In genomic region chr7:45045741-45046140, GRCm38 (mm10) we compare ENCODE assay signal across 25 mouse cellular contexts. TPM values are rescaled to one million over a fixed set of nuclear protein-coding genes. Genes with fewer than 3 reads are reported as not detected.
DNase-seq lines count a peak whose midpoint lies in the region; ATAC-seq lines count a peak whose summit lies in the region.
"Had no signal": no experiment of that assay in that cellular context is flagged by ENCODE, and none has a peak within 500 bp of the region (broad histone marks: within the 10 kb centered on the region; RNA-seq: fewer than 3 reads in every experiment).

No protein-coding gene starts in this region.

- H3K9ac ChIP-seq in forebrain, embryonic 16.5 days (replicated peaks; ENCODE audit: low read depth, low read length): no peak overlapping the region
- no peak overlapping the region for H3K9ac ChIP-seq in hindbrain, embryonic 14.5 days
- H3K9ac ChIP-seq: embryonic facial prominence, embryonic 12.5 days; embryonic facial prominence, embryonic 15.5 days; forebrain, embryonic 12.5 days; forebrain, embryonic 15.5 days; heart, embryonic 12.5 days; heart, embryonic 15.5 days; hindbrain, embryonic 15.5 days had no signal

- 96% methylated on average over 22 of the region's 22 CpGs for WGBS in forebrain, embryonic 10.5 days
- WGBS in forebrain, embryonic 16.5 days: 91% methylated on average over 22 of the region's 22 CpGs
- WGBS in hindbrain, embryonic 10.5 days: 94% methylated on average over 22 of the region's 22 CpGs
- WGBS in hindbrain, embryonic 14.5 days: 92% methylated on average over 22 of the region's 22 CpGs
- 92% methylated on average over 22 of the region's 22 CpGs for WGBS in embryonic facial prominence, embryonic 10.5 days

- H3K4me3 ChIP-seq in forebrain, embryonic 10.5 days: peak overlapping the region; percentile 13
- H3K4me3 ChIP-seq in forebrain, embryonic 16.5 days (replicated peaks; ENCODE audit: low read length): no peak overlapping the region
- H3K4me3 ChIP-seq in hindbrain, embryonic 10.5 days: no peak overlapping the region
- no peak overlapping the region for H3K4me3 ChIP-seq in hindbrain, embryonic 14.5 days (replicated peaks; ENCODE audit: low read length)
- peak overlapping the region; percentile 25; the same call in 1 of the 2 replicates for H3K4me3 ChIP-seq in embryonic facial prominence, embryonic 10.5 days
- H3K4me3 ChIP-seq: embryonic facial prominence, embryonic 12.5 days; embryonic facial prominence, embryonic 15.5 days; forebrain, embryonic 12.5 days; forebrain, embryonic 15.5 days; gastrocnemius, adult 2 months; heart, embryonic 12.5 days; heart, embryonic 15.5 days; hindbrain, embryonic 15.5 days had no signal

- peaks cover 16% of the 10 kb centered on the region for H3K4me1 ChIP-seq in forebrain, embryonic 10.5 days
- peaks cover 6% of the 10 kb centered on the region for H3K4me1 ChIP-seq in forebrain, embryonic 16.5 days (replicated peaks; ENCODE audit: control insufficient read depth, insufficient read depth, low read length)
- H3K4me1 ChIP-seq in hindbrain, embryonic 10.5 days (replicated peaks): peaks cover 21% of the 10 kb centered on the region
- peaks cover 5% of the 10 kb centered on the region for H3K4me1 ChIP-seq in hindbrain, embryonic 14.5 days (replicated peaks; ENCODE audit: control insufficient read depth, insufficient read depth, low read length)
- peaks cover 27% of the 10 kb centered on the region for H3K4me1 ChIP-seq in embryonic facial prominence, embryonic 10.5 days

- H3K27me3 ChIP-seq in forebrain, embryonic 10.5 days (ENCODE audit: poor library complexity, severe bottlenecking): no peaks in the 10 kb centered on the region
- H3K27me3 ChIP-seq in forebrain, embryonic 16.5 days (replicated peaks; ENCODE audit: control insufficient read depth, insufficient read depth, low read length): no peaks in the 10 kb centered on the region
- H3K27me3 ChIP-seq in hindbrain, embryonic 10.5 days (ENCODE audit: insufficient read depth, poor library complexity, severe bottlenecking): no peaks in the 10 kb centered on the region
- no peaks in the 10 kb centered on the region for H3K27me3 ChIP-seq in hindbrain, embryonic 14.5 days (ENCODE audit: control insufficient read depth, insufficient read depth, low read length)
- H3K27me3 ChIP-seq in embryonic facial prominence, embryonic 10.5 days (replicated peaks; ENCODE audit: low read depth, poor library complexity, severe bottlenecking): no peaks in the 10 kb centered on the region
- H3K27me3 ChIP-seq: embryonic facial prominence, embryonic 12.5 days; embryonic facial prominence, embryonic 15.5 days; forebrain, embryonic 12.5 days; forebrain, embryonic 15.5 days; heart, embryonic 12.5 days; heart, embryonic 15.5 days; hindbrain, embryonic 15.5 days had no signal

- no peak overlapping the region for H3K4me2 ChIP-seq in forebrain, embryonic 16.5 days (ENCODE audit: low read length)
- H3K4me2 ChIP-seq in hindbrain, embryonic 14.5 days (replicated peaks): no peak overlapping the region
- H3K4me2 ChIP-seq: embryonic facial prominence, embryonic 12.5 days; embryonic facial prominence, embryonic 15.5 days; forebrain, embryonic 12.5 days; forebrain, embryonic 15.5 days; heart, embryonic 12.5 days; heart, embryonic 15.5 days; hindbrain, embryonic 15.5 days had no signal

- no peak for ATAC-seq in forebrain, embryonic 16.5 days
- ATAC-seq in hindbrain, embryonic 14.5 days (ENCODE audit: low FRiP score): no peak
- ATAC-seq: activated CD4-positive, CD25-positive, alpha-beta regulatory T cell, adult 4 months; CD4-positive, CD25-positive, alpha-beta regulatory T cell, adult 4 months; forebrain, embryonic 15.5 days; intestine, postnatal 0 days had no signal

- DNase-seq in forebrain, embryonic 10.5 days (ENCODE audit: extremely low spot score, low spot score): no peak
- no peak for DNase-seq in hindbrain, embryonic 10.5 days (ENCODE audit: low spot score)
- DNase-seq in hindbrain, embryonic 14.5 days (ENCODE audit: low spot score): no peak
- no peak for DNase-seq in embryonic facial prominence, embryonic 10.5 days (ENCODE audit: low spot score)
- no peak for DNase-seq in lung, postnatal 25 days (ENCODE audit: low spot score)
- DNase-seq: adrenal gland, postnatal 14 days; cerebellum, adult 11-12 months; cerebellum, adult 8-10 months; cerebellum, postnatal 14 days; gastrocnemius, adult 2 months; gastrocnemius, postnatal 14 days; heart, postnatal 10 days; heart, postnatal 36 days; kidney, adult 2 months had no signal

- no peak overlapping the region for H3K27ac ChIP-seq in forebrain, embryonic 10.5 days
- no peak overlapping the region for H3K27ac ChIP-seq in forebrain, embryonic 16.5 days (ENCODE audit: low read length)
- peak overlapping the region; percentile 53; the same call in 1 of the 2 replicates for H3K27ac ChIP-seq in hindbrain, embryonic 10.5 days
- no peak overlapping the region for H3K27ac ChIP-seq in hindbrain, embryonic 14.5 days
- H3K27ac ChIP-seq in embryonic facial prominence, embryonic 10.5 days (replicated peaks): no peak overlapping the region
- H3K27ac ChIP-seq: embryonic facial prominence, embryonic 12.5 days; embryonic facial prominence, embryonic 15.5 days; forebrain, embryonic 12.5 days; forebrain, embryonic 15.5 days; gastrocnemius, adult 2 months; heart, embryonic 15.5 days; hindbrain, embryonic 15.5 days had no signal

- H3K9me3 ChIP-seq in forebrain, embryonic 10.5 days: no peaks in the 10 kb centered on the region
- no peaks in the 10 kb centered on the region for H3K9me3 ChIP-seq in forebrain, embryonic 16.5 days (ENCODE audit: control insufficient read depth, low read length)
- no peaks in the 10 kb centered on the region for H3K9me3 ChIP-seq in hindbrain, embryonic 10.5 days
- no peaks in the 10 kb centered on the region for H3K9me3 ChIP-seq in hindbrain, embryonic 14.5 days (ENCODE audit: control insufficient read depth, low read length)
- H3K9me3 ChIP-seq in embryonic facial prominence, embryonic 10.5 days: no peaks in the 10 kb centered on the region
- H3K9me3 ChIP-seq: embryonic facial prominence, embryonic 12.5 days; embryonic facial prominence, embryonic 15.5 days; forebrain, embryonic 12.5 days; forebrain, embryonic 15.5 days; heart, embryonic 12.5 days; heart, embryonic 15.5 days; hindbrain, embryonic 15.5 days had no signal

- H3K36me3 ChIP-seq in forebrain, embryonic 10.5 days (replicated peaks): peaks cover 100% of the 10 kb centered on the region
- H3K36me3 ChIP-seq in forebrain, embryonic 16.5 days (ENCODE audit: control insufficient read depth, insufficient read depth): peaks cover 58% of the 10 kb centered on the region
- H3K36me3 ChIP-seq in hindbrain, embryonic 10.5 days: peaks cover 100% of the 10 kb centered on the region
- H3K36me3 ChIP-seq in hindbrain, embryonic 14.5 days (replicated peaks; ENCODE audit: control insufficient read depth, insufficient read depth): peaks cover 95% of the 10 kb centered on the region
- peaks cover 100% of the 10 kb centered on the region for H3K36me3 ChIP-seq in embryonic facial prominence, embryonic 10.5 days (replicated peaks)

RNA-seq across cellular contexts. Expression of gene Prr12, which starts 6.9 kb away (rescaled TPM):
- 11.9 and 12.7 TPM in 2 replicates for polyA plus RNA-seq in forebrain, embryonic 10.5 days (2016; fragmentation: Nextera tagmentation; extraction: Ambion mirVana)
- polyA plus RNA-seq in forebrain, embryonic 16.5 days (2015; fragmentation: Nextera tagmentation; extraction: Ambion mirVana): 15.2 and 17.3 TPM in 2 replicates
- polyA plus RNA-seq in hindbrain, embryonic 10.5 days (2016; fragmentation: Nextera tagmentation; extraction: Ambion mirVana): 11.9 and 13.4 TPM in 2 replicates
- polyA plus RNA-seq in hindbrain, embryonic 14.5 days (2014; fragmentation: Nextera tagmentation; extraction: Ambion mirVana): 16.5 and 16.8 TPM in 2 replicates
- polyA plus RNA-seq in embryonic facial prominence, embryonic 10.5 days (2016; fragmentation: Nextera tagmentation; extraction: Ambion mirVana): 13.4 and 14.9 TPM in 2 replicates

RNA-seq across cellular contexts. Expression of gene Nosip, which starts 16.5 kb away (rescaled TPM):
- 61.2 and 67.6 TPM in 2 replicates for polyA plus RNA-seq in forebrain, embryonic 10.5 days (2016; fragmentation: Nextera tagmentation; extraction: Ambion mirVana)
- 60.8 and 65.7 TPM in 2 replicates for polyA plus RNA-seq in forebrain, embryonic 16.5 days (2015; fragmentation: Nextera tagmentation; extraction: Ambion mirVana)
- 67.8 and 70.7 TPM in 2 replicates for polyA plus RNA-seq in hindbrain, embryonic 10.5 days (2016; fragmentation: Nextera tagmentation; extraction: Ambion mirVana)
- 57.9 and 62.1 TPM in 2 replicates for polyA plus RNA-seq in hindbrain, embryonic 14.5 days (2014; fragmentation: Nextera tagmentation; extraction: Ambion mirVana)
- 70.8 and 74.7 TPM in 2 replicates for polyA plus RNA-seq in embryonic facial prominence, embryonic 10.5 days (2016; fragmentation: Nextera tagmentation; extraction: Ambion mirVana)

RNA-seq across cellular contexts. Expression of gene Prrg2, which starts 16.7 kb away (rescaled TPM):
- polyA plus RNA-seq in forebrain, embryonic 10.5 days (2016; fragmentation: Nextera tagmentation; extraction: Ambion mirVana): 16.5 and 17.7 TPM in 2 replicates
- polyA plus RNA-seq in forebrain, embryonic 16.5 days (2015; fragmentation: Nextera tagmentation; extraction: Ambion mirVana): 13.3 and 13.6 TPM in 2 replicates
- 16.9 and 18.6 TPM in 2 replicates for polyA plus RNA-seq in hindbrain, embryonic 10.5 days (2016; fragmentation: Nextera tagmentation; extraction: Ambion mirVana)
- 12.8 and 13.9 TPM in 2 replicates for polyA plus RNA-seq in hindbrain, embryonic 14.5 days (2014; fragmentation: Nextera tagmentation; extraction: Ambion mirVana)
- 23.3 and 24.4 TPM in 2 replicates for polyA plus RNA-seq in embryonic facial prominence, embryonic 10.5 days (2016; fragmentation: Nextera tagmentation; extraction: Ambion mirVana)

RNA-seq across cellular contexts. Expression of gene Rras, which starts 28.0 kb away (rescaled TPM):
- polyA plus RNA-seq in forebrain, embryonic 10.5 days (2016; fragmentation: Nextera tagmentation; extraction: Ambion mirVana): 15.0 and 16.8 TPM in 2 replicates
- polyA plus RNA-seq in forebrain, embryonic 16.5 days (2015; fragmentation: Nextera tagmentation; extraction: Ambion mirVana): 10.1 and 12.0 TPM in 2 replicates
- 24.4 and 24.8 TPM in 2 replicates for polyA plus RNA-seq in hindbrain, embryonic 10.5 days (2016; fragmentation: Nextera tagmentation; extraction: Ambion mirVana)
- 14.2 and 15.2 TPM in 2 replicates for polyA plus RNA-seq in hindbrain, embryonic 14.5 days (2014; fragmentation: Nextera tagmentation; extraction: Ambion mirVana)
- polyA plus RNA-seq in embryonic facial prominence, embryonic 10.5 days (2016; fragmentation: Nextera tagmentation; extraction: Ambion mirVana): 18.8 and 20.3 TPM in 2 replicates

RNA-seq across cellular contexts. Expression of gene Scaf1, which starts 29.6 kb away (rescaled TPM):
- 39.9 and 41.0 TPM in 2 replicates for polyA plus RNA-seq in forebrain, embryonic 10.5 days (2016; fragmentation: Nextera tagmentation; extraction: Ambion mirVana)
- polyA plus RNA-seq in forebrain, embryonic 16.5 days (2015; fragmentation: Nextera tagmentation; extraction: Ambion mirVana): 42.1 and 44.3 TPM in 2 replicates
- polyA plus RNA-seq in hindbrain, embryonic 10.5 days (2016; fragmentation: Nextera tagmentation; extraction: Ambion mirVana): 44.0 and 49.9 TPM in 2 replicates
- polyA plus RNA-seq in hindbrain, embryonic 14.5 days (2014; fragmentation: Nextera tagmentation; extraction: Ambion mirVana): 59.7 and 61.9 TPM in 2 replicates
- polyA plus RNA-seq in embryonic facial prominence, embryonic 10.5 days (2016; fragmentation: Nextera tagmentation; extraction: Ambion mirVana): 46.2 and 47.9 TPM in 2 replicates

Comparison
In these comparisons a context has a peak if more than half of its experiments do, and no peak if none do; other contexts are left out.
1. H3K4me3 ChIP-seq: peak in forebrain, embryonic 10.5 days (single experiment) and embryonic facial prominence, embryonic 10.5 days (single experiment); none in forebrain, embryonic 16.5 days (single experiment), hindbrain, embryonic 10.5 days (single experiment) and hindbrain, embryonic 14.5 days (single experiment).